Mouse (Mus musculus) spleen, postnatal 14 days (tissue): ENCODE measurements around the gene Cysrt1.

Experiments used
- DNase-seq, 2 experiments: peaks; one replicate each; pipeline ENCODE4 v3.0.0; 2021 to 2022; ENCODE audit warnings: low spot score in 2 of 2

Gene Cysrt1

DNA sequence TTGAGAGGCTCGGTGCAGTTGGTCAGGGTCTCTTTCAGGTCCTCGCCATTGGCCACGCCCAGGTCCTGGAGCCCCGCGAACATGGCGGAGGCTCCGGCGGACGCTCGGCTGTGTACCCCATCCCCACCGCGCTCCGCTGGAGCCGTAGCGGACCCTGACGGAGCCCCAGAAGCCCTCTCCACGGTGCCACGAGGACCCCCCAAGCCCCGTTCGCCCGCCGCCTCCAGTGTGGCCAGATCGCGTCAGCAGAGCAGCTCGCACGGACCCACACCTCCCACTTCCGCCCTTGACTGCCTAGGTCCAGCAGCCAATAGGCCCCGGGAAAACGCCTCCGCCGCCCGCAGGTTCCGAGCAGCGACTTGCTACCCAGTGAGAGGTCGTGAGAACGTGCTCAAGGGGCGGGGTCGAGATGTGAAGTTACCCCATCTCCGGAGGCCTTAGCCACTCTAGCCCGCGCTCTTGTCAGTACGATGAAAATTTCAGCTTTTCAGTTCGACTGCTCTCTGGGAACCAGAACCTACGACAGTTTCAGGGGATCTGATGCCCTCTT, 31.1 kb downstream of the Cysrt1 start, which contains the start of gene Nelfb:
TSS of gene Nelfb (minus strand) at position 369 of the 550 bp plus-strand sequence.
- DNase-seq: peak; percentile 87 to 88

DNA sequence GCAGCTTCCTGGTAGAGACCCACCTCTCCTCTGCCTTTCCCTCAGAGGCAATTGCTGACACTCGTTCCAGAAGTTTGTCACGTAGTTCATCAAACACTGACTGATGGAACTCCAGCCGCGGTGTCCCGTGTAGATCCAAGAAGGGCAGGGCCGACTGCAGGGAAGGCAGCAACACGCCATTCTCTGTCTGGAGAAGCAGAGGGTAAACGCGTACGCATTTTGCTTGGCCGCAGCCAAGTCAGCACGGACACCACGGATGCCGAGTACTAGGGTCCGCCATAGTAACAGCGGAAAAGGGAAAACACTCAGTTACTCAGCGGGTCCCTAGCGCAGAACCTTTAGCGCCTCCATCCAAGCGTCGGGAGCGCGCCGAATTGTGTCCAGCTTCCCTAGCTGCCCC, 31.6 kb downstream of the Cysrt1 start:
- no peak for DNase-seq

DNA sequence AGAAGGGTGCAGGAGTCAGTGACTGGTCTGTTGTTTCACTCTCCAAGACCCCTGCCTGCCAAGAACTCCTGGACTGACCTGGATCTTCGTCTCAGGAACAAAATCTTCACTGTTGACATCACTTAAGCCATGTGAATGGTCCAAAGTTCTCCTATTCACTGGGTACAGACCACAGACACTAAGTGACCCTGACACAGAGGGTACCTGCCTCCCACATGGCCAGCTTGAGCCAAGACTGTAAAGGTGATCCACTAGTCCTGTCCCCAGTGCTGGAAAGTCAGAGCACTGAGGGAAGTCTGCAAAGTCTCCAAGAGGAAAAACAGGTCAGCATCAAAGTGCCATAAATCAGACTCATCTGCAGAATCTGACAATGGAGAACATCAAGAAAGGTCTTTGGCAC, 34.7 kb downstream of the Cysrt1 start:
- no peak for DNase-seq

DNA sequence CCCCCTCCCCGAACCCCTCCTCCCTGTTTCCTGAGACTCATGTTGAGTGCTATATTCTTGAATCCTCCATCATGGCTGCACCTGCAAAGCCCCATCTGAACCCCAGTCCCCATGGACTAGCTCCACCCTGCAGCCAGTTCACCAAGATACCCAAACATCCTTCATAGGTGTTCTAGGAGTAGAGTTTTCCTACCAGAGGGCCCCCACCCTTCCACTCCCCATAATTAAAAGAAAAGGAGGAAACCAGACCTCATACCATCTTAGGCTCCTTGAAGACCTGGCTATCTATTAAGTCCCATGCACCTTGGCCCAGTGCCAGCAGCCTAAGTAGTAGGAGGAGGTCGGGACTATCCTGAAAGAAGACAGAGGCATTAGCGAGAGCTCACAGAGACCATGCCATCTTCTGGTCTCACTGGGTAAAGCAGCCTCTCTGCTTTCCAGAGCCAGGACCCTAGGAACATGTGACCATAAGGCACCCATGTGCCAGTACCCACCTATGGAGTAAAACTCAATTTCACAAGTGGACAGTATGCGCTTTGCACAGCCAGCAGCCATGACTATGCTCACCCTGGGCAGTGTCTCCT, 38.5 kb downstream of the Cysrt1 start:
- peak in 1 of 2 experiments; percentile 21 for DNase-seq

DNA sequence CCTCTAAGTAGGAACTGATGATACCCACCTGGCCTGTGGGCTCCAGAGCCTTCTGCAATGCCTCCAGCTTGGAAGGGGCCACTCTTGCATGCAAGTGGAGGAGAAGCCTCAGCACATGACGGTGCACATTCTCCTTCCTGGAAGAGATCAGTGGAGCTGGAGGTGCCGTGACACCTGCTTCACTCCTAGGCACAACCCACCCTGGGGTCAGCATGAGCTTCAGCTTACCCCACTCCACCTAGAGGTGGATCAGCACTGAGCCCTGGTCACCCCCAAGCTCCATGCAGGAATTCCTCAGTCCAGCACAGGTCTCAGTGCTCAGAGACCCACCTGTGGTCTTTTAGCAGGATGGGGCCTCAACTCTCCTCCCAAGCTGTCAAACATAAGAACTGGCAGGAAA, 41.6 kb downstream of the Cysrt1 start:
- no peak for DNase-seq

DNA sequence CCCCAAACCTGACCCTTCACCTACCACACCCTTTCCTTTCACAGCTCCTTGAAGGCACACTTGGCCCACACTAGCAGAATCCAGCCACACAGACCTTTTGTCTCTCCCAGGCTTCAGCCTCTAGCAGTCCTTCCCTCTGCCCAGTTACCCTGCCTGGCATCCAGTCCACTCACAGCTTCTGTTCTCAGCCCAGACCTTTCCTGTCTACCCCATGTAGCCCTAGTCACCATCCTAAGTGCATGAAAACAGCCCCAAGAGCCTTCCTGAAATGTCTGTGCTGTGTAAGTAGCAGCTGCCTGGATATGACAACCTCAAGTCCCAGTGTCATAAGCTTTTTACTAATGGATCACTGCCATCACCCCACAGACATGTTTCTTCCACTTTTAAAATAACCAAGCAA, 44.3 kb downstream of the Cysrt1 start:
- DNase-seq: no peak

DNA sequence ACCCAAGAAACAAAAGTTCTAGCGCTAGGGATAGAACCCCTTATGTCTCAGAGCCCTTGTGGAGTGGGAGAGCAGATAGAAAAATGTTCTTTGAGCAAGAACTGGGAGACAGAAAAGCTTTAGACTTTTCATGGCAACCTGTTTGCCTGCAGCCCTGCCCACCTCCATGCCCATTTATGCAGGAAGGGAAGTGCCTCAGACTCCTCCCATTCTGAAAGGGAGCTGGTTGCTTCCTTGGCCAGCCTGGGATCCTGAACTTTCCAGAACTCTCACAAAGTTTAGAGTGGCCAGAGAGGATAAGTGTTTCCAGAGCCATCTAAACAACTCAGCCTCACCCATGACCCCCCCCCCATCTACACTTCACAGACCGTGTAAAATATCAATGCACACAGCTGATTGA, 45.1 kb downstream of the Cysrt1 start:
- no peak for DNase-seq

DNA sequence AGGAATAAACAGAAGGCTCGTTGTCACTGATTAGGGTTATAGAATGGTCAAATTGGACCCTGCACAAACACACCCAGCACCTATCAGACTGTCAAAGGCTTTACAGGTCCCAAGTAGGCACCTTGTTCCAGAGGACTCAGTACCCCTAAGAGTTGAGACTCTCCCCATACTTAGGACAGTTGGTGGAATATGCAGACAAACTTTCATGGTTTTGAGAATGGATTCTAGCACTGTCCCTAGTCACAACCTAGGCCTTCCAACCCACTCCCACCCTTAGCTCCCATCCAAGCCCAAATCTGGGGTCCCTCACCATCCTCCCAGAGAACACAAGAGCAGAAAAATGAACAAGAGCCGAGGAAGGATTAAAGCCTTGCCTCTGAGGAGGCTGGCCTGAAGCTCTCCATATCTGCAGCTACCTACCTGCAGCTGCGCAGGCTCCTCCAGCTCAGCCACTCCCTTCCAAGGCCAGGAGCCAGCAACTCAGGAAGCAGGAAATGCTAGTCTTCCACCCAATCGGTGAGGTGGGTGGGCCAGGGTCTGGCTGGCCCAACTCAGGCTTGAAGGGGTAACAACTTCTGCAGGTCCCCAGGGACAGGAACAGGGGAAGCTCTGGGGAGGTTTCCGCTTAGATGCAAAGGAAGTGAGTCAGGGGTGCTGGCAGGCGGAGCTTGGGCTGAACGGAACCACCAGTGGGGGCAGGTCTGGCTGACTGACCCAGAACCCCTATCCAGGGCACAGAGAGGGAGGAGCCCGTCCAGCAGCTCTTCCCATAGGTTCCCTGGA, 45.9 kb downstream of the Cysrt1 start, which contains the start of gene Tor4a:
TSS of gene Tor4a (minus strand) at position 715 of the 783 bp plus-strand sequence.
- DNase-seq: peak; percentile 59 to 76

DNA sequence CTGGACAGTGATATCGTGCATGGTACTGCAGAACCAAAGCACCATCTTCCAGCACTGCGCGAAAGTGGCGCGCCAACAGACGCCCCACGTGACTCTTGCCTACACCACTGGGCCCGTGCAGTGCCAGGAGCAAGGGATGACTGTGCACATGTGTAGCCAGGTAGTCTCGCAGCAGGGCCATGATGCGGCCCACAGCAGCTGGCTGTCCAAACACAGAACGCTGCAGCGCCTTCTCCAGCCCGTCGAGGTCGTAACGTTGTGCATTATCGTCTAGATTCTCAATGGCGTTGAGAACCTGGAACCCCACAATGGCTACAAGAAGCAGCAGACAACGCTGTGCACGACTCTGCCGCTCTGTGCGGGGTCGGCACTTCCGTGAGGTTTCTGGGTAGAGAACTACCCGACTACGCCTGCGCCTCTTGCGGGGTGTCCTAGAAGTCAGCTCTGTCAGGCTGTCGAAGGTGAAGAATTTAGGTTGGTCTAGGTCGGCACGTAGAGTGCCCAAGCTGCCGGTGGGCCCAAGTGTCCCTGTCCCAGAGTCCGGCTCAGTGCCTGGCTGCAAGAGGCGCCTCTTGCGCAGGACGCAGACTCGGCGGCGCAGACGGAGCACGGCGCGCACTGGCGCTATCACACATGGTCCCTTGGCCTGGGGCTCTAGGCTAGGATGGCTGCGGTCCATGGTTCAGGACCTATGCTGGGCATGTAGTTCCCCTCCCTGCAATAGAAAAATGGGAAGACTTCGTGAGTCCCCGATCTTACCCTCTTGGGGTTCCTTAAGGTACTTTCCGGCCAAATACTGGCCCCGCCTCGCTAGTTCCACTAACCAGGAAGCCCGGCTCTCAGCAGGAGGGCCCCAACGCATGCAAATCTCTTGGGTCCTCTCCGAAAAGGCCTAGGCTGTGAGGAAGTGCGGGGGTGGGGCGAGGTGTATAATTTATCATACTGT, 46.8 kb downstream of the Cysrt1 start:
- DNase-seq: peak; percentile 62 to 76

DNA sequence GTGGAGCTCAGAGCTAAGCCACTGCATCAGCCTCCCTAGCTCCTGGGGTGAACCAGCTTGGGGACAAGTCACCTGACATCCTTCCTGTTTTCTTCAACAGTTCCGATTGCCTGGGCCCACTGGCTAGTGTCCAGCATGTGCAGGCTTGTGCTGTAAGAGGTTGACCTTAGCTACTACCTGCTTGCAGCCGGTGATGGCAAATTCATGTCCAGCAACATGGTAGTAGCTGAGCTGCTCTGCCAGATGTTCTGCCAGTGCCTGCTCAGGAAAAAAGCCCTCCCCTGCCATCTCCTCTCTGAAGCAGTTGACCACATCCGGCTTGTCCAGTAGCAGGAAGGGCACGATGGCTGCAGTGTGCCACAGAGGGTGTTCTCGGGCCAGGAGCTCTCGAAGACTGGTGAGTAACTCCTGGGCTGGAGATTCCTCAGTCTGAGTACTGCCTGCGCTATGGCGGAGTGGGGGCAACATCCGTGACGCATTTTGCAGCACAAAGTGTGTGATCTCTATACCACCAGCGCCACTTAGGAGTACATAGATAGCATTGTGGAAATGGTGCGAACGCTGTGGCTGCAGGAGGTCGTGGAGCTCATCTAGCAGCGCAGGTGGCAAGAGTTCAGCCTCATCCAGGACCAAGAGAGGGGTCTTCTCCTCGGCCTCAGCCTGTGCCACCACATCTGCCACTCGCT, 47.6 kb downstream of the Cysrt1 start:
- peak in 1 of 2 experiments; percentile 17 for DNase-seq

DNA sequence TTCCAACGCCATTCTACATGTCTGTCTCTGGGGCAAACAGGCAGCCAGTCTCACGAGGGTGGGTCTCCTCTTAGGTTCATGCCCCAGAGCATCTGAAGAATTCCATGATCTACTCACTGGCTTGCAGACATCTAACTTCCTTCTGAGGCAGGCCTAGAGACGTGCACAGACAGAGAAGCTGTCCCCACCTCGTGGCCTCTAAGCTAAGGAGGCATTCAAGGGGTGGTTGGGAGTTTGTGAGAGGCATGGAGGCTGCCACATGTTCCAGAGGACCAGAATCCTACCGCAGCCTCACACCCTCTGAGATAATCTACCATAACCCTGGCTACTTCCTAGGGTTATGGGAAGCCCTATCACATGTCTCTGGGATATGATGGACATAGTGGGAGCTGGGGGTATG, 48.2 kb downstream of the Cysrt1 start:
- DNase-seq: no peak

DNA sequence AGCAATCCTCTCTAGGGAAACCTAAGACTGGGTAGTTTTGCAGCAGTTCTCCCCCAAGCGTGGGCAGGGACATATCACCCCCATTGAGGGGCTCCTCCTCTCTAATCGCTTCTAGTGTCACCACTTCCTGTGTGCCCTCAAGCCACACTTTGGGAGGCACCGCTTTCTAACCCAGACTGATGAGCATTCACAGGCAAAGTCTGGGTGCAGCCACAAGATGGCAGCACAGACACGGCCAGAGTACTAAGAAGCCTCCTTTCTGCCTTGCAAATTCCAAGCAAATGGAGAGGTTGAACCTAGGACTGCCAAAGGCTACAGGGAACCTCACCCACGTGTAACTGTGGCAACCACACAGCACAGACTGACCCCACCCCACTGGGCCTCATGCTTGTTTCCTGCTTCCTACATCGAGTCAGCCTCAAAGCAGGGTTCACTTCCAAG, 48.9 kb downstream of the Cysrt1 start:
- DNase-seq: peak; percentile 61 to 76
